Mouse (Mus musculus) olfactory bulb, adult 2 months (tissue): ENCODE measurements around the gene Cep44. TPM values are rescaled to one million over a fixed set of nuclear protein-coding genes. Genes with fewer than 3 reads are reported as not detected.

Experiments used
- H3K27ac ChIP-seq: fragments of 200-500 bp; 2 replicates; pipeline ENCODE4 v1.5.1; 2012; ENCODE audit warnings: low read depth, low read length; ENCODE audit not compliant: insufficient read depth
- H3K4me1 ChIP-seq: fragments of 200-500 bp; 2 replicates; pipeline ENCODE4 v1.6.1; 2012; ENCODE audit warnings: low read length; ENCODE audit not compliant: control insufficient read depth, insufficient read depth
- H3K4me3 ChIP-seq: fragments of 200-500 bp; 2 replicates; pipeline ENCODE4 v1.5.1; 2012; ENCODE audit warnings: mild to moderate bottlenecking, low read depth, low read length, moderate library complexity; ENCODE audit not compliant: insufficient read depth
- CTCF ChIP-seq: fragments of 200-500 bp; IDR thresholded peaks from 2 replicates; pipeline ENCODE4 v1.5.1; 2012; ENCODE audit warnings: low read depth, mild to moderate bottlenecking, low read length, moderate library complexity; ENCODE audit not compliant: insufficient read depth
- POLR2A ChIP-seq: fragments of 200-500 bp; IDR thresholded peaks from 2 replicates; pipeline ENCODE4 v1.6.1; 2012; ENCODE audit warnings: mild to moderate bottlenecking, low read depth, low read length, moderate library complexity; ENCODE audit not compliant: insufficient read depth
- WGBS: fragments of 180-500 bp; shearing (Covaris S2); methylation state at CpG from one replicate; pipeline ENCODE4 v1.1.7; 2018; 5-methylcytosine and 5-hydroxymethylcytosine counted together
- polyA plus RNA-seq: library from polyadenylated mRNA; stranded (reverse); fragments of >200 nt; gene quantifications from 2 replicates; pipeline ENCODE4 v1.2.4, GENCODE M21; 2012; ENCODE audit warnings: low replicate concordance; ENCODE audit not compliant: missing spikeins, insufficient read depth, insufficient read length

The Cep44 gene
- polyA plus RNA-seq, 1 experiment = not detected

DNA sequence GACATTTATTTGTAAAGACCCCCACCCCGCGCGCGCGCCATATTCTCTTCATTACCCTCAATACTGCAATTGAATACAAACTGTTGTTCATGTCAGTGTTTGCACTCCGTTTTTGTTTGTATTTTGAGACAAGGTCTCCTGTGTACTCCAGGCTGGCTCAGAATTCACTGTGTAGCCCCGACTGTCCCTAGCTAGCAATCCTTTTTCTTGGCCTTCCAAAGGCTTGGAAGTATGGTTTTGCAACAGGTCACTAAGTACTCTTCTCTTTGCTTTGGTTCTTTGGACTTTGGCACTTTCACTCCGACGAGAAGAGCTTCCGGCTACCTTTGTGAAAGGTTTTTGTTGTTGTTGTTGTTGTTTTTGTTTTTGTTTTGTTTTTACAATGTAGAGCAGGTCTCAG lies 1.2 kb upstream of the Cep44 start:
- 13% methylated on average over 10 of the region's 10 CpGs for WGBS
- Histone ChIP-seq H3K4me3 (peak overlapping the region; percentile 14), H3K27ac (no peak overlapping the region), H3K4me1 (peaks cover 2% of the 10 kb centered on the region; the same call in 1 of the 2 replicates)
- TF ChIP-seq CTCF (no peak), POLR2A (no peak)

DNA sequence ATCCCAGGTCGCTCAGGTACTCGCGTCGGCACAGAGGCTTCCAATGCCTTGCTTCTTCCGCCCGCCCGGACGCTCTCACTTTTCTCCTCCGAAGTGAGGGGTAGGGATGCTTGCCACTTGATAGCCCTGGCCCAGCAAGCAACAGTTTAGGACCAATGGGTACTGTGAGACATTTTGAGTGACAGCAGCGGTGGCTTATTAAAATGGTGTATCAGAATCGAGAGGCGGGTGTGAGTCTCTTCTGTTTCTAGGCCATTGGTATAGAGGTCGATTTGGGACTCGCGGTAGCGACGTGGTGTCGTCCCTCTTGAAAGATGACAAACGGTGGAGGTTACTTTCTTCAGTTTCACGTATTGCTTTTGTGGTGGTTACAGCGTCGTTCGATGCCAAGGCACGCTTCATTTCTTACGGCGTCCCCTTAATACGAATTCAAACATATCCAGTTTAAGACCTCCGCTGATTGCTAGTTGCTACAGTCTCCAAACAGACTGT lies 560 bp upstream of the Cep44 start:
- WGBS = under 1% methylated on average over 28 of the region's 28 CpGs
- Histone ChIP-seq H3K27ac (peak overlapping the region; percentile 94), H3K4me1 (peaks cover 2% of the 10 kb centered on the region; the same call in 1 of the 2 replicates), H3K4me3 (peak overlapping the region; percentile 98)
- TF ChIP-seq CTCF (no peak), POLR2A (no peak)

DNA sequence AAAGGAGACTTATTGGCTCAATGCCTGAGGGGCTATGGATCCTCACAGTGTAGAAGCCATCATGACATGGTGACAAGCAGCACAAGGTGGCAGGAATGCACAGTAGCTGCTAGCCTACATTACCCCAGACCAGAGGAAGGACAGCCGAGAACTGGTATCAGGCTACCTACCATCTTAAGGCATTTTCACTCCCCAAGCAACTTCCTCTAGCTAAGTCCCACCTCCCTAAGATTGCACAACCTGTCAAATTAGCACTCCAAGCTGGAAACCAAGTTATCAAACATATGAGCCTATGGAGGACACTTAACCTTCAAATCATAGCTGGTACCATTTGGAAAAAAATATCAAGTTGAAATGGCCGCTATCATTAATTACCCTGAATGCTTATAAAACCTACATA lies 3.0 kb downstream of the Cep44 start:
- no peak for TF ChIP-seq CTCF
- no peak for TF ChIP-seq POLR2A
- H3K4me3 ChIP-seq = no peak overlapping the region
- H3K4me1 ChIP-seq = peaks cover 2% of the 10 kb centered on the region; the same call in 1 of the 2 replicates
- WGBS = 99% methylated on average over 2 of the region's 2 CpGs
- H3K27ac ChIP-seq = no peak overlapping the region

DNA sequence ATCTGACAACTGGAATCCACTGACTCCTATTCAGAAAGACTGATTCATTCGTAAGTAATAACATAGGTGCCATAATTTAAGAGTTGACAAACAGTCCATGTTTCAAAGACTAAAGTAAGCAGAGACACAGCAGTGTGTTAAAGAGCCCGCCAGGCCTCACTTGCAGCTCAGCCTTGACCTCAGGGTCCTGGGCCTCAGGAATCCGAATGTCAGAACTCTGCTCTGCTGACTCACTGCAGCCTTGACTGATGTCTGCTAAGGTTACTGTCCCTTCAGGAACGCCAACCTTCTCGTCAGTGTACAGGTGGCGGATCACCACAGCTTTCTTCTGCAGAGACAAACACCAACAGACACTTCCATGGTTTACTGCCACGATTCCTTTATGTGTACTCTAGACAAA lies 10.1 kb downstream of the Cep44 start:
- H3K27ac ChIP-seq = no peak overlapping the region
- TF ChIP-seq CTCF (no peak), POLR2A (no peak)
- H3K4me1 ChIP-seq = no peaks in the 10 kb centered on the region
- no peak overlapping the region for H3K4me3 ChIP-seq
- 92% methylated on average over 7 of the region's 7 CpGs for WGBS

DNA sequence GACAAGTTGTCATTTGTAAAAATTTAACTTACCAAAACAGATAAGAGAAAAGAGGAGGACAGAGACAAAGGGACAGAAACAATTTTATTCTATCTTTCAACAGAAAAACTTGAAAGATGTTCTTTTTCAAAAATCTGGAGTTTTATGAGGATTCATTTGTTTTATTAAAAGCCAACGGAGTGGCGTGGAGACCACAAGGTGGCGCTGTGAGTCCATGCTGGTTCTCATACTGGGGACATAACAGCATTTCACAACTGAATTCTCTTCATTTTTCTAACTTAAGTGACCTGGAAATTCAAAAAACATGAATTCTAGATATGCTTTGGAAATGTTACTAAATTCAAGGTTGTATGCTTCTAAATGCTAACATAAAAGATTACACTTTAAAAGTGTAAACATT lies 20.5 kb downstream of the Cep44 start:
- Histone ChIP-seq H3K4me1 (no peaks in the 10 kb centered on the region), H3K27ac (no peak overlapping the region), H3K4me3 (no peak overlapping the region)
- TF ChIP-seq POLR2A (no peak), CTCF (no peak)
- 5% methylated on average over 3 of the region's 3 CpGs for WGBS

DNA sequence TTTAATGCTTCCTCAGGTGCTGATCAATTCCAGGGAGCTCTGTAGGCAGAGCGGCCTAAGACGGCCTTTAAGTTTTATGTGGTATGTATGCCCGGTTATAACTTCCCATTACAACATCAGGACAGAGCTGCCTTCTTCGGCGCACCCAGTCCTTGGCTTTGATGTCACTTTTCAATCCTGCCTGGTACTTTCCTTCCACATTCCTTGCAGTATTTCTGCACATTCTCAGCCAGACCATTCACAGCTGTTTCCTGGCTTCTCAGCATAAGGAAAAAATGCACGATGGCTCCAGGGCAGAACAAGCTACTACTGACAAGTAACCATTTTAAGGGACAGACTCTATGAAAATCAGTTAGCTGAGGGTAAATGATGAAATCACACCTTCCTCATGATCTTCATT lies 22.0 kb downstream of the Cep44 start:
- no peak for TF ChIP-seq POLR2A
- TF ChIP-seq CTCF = no peak
- WGBS = 88% methylated on average over 6 of the region's 6 CpGs
- no peak overlapping the region for H3K27ac ChIP-seq
- no peak overlapping the region for H3K4me3 ChIP-seq
- H3K4me1 ChIP-seq = no peaks in the 10 kb centered on the region

DNA sequence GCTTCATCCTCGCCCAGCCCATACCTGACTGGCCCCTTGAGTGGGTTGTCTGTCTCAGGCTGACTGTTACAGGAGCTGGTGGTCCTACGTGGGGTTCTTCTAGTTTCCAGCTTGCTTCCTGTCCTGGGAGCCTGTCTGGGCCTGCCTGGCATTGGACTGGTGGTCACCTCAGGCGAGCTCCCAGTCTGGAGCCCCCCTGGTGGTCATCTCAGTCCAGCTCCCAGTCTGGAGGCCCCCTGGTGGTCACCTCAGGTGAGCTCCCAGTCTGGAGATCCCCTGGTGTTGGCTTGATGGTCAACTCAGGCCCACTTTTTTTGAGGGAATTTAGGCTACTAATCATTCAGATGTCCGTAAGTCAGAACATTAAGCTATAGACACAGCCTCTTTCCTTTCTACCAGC lies 29.8 kb downstream of the Cep44 start:
- TF ChIP-seq POLR2A = no peak
- TF ChIP-seq CTCF = no peak
- WGBS = 78% methylated on average over 4 of the region's 4 CpGs
- H3K27ac ChIP-seq = no peak overlapping the region

DNA sequence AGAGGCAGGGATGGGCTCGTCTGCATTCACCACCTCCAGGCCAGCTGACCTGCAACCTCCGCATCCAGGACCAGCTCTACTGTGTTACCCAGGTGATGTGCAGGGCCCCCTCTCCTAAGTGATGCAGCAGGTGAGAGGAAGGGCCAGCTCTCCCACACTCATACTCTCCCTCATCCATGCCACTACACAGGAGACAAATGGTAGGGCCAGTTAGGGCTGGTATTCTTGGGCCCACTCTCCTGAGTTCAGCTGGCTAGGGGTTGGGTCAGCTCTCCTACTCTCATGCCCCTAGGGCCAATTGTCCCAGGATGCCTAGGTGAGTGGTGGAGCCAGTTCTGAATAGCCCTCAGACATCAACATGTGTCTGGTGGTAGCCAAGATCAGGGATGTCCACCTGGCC lies 30.6 kb downstream of the Cep44 start:
- 83% methylated on average over 2 of the region's 2 CpGs for WGBS
- Histone ChIP-seq H3K27ac (no peak overlapping the region), H3K4me3 (no peak overlapping the region), H3K4me1 (no peaks in the 10 kb centered on the region)
- TF ChIP-seq CTCF (no peak), POLR2A (no peak)

More for the DNA sequence above, 29.8 kb downstream of the Cep44 start:
- H3K4me1 ChIP-seq = no peaks in the 10 kb centered on the region
- no peak overlapping the region for H3K4me3 ChIP-seq

DNA sequence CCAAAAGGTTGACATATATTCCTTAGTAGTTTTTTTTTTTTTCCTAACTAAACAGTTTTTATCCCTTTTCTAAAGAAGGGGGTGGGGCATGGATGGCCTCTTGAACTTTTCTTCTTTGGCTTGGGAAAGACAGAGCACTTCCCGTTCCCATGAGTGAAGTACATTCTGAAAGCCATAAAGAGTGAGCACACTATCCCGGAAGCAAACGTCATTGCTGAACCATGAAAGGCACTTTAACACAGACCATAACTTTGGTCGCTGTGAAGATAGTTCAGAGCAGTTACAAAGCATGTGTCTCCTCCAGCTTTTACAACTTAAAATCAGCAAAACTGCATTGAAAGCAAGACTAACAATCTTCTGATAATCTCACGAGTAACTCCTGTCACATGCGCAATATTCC lies 32.0 kb downstream of the Cep44 start:
- 86% methylated on average over 6 of the region's 6 CpGs for WGBS
- TF ChIP-seq CTCF (no peak), POLR2A (no peak)
- Histone ChIP-seq H3K4me3 (no peak overlapping the region), H3K4me1 (no peaks in the 10 kb centered on the region), H3K27ac (no peak overlapping the region)
